Mouse (Mus musculus): ENCODE measurements at regions not wholly inside any gene's neighbourhood (a gene's known extent, or its start where the extent isn't known, plus 50 kb on each side); places are given as distances from the start of the nearest gene placed in this dataset.

DNA sequence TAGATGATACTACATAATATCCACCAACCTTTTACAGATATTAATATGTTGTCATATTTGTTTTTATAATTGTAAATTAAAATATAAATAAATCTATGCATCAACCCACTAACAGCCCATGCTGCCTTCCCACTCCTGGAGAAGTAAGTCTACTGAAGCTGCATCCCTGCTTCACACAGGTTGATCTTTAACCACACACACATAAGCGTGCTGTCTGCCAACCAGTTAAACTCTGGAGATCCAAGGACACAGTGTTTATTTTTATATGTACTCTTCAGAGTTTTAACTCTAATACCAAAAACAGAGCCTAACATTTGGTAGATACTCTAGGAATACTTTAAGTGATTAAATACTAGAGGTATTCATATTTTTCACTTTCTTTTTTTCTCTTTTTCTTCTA, 133.9 kb upstream of the Ahr start:
- no peak for TF ChIP-seq CTCF (conservative IDR thresholded peaks at IDR 0.05; ENCODE audit: low read length)
- TF ChIP-seq POU5F1 (IDR thresholded peaks at IDR 0.05; ENCODE audit: borderline replicate concordance, low read length) = no peak
- no peak for TF ChIP-seq NANOG (IDR thresholded peaks at IDR 0.05; ENCODE audit: borderline replicate concordance, low read length)

Measured in E14TG2a.4 (cell line).